Mouse (Mus musculus): Measurements from ENCODE around the gene Txnl4b. TPM values are rescaled to one million over a fixed set of nuclear protein-coding genes. Genes with fewer than 3 reads are reported as not detected.

The Txnl4b gene
- polyA plus RNA-seq, 1 experiment from 2014 or later: 25.4 TPM

- Histone ChIP-seq H3K4me1 (peaks cover 16% of the 10 kb centered on the region), H3K4me3 (peak within 1 kb of the TSS; percentile 63), H3K36me3 (peaks cover 18% of the 10 kb centered on the region), H3K27ac (peak within 1 kb of the TSS; percentile 93), H3K9ac (peak within 1 kb of the TSS; percentile 70), H3K4me2 (replicated peaks) (peak within 1 kb of the TSS; percentile 84), H3K9me3 (no peaks in the 10 kb centered on the region), H3K27me3 (no peaks in the 10 kb centered on the region)
- ATAC-seq (ENCODE audit: low FRiP score, low read depth): peak; percentile 99
- under 1% methylated on average over 42 of the region's 42 CpGs for WGBS
Measured at GRCm38 (mm10) chr8:109608271-109609152, 42.8 kb downstream of the Txnl4b start, which contains the start of gene Dhodh. Dhodh (minus strand) TSS chr8:109608673.

- no peaks in the 10 kb centered on the region for H3K9me3 ChIP-seq
- H3K4me3 ChIP-seq: peak overlapping the region; percentile 63
- peaks cover 16% of the 10 kb centered on the region for H3K4me1 ChIP-seq
- H3K27me3 ChIP-seq: no peaks in the 10 kb centered on the region
- peak overlapping the region; percentile 70 for H3K9ac ChIP-seq
- H3K27ac ChIP-seq: 0 out of 2 replicates have a peak overlapping the region, but pooled peaks have one; percentile 93
- peaks cover 12% of the 10 kb centered on the region for H3K36me3 ChIP-seq
- no peak for ATAC-seq (ENCODE audit: low FRiP score, low read depth)
- peak overlapping the region; percentile 84 for H3K4me2 ChIP-seq (replicated peaks)
- whole genome bisulfite sequencing: 13% methylated on average over 5 of the region's 5 CpGs
Measured at GRCm38 (mm10) chr8:109609153-109609502, 43.4 kb downstream of the Txnl4b start.

- Histone ChIP-seq H3K36me3 (no peaks in the 10 kb centered on the region), H3K9me3 (no peaks in the 10 kb centered on the region), H3K4me3 (no peak within 1 kb of the TSS), H3K4me1 (no peaks in the 10 kb centered on the region), H3K4me2 (replicated peaks) (0 out of 2 replicates have a peak within 1 kb of the TSS, but pooled peaks have one; percentile 17), H3K27me3 (no peaks in the 10 kb centered on the region), H3K27ac (no peak within 1 kb of the TSS), H3K9ac (no peak within 1 kb of the TSS)
- no peak for ATAC-seq (ENCODE audit: low FRiP score, low read depth)
- 61% methylated on average over 27 of the region's 27 CpGs for WGBS
Measured at GRCm38 (mm10) chr8:109614243-109615210, 48.8 kb downstream of the Txnl4b start, which contains the start of gene Pkd1l3. Pkd1l3 (plus strand) TSS chr8:109614517.

- Histone ChIP-seq H3K4me2 (replicated peaks) (no peak overlapping the region), H3K4me1 (no peaks in the 10 kb centered on the region), H3K4me3 (no peak overlapping the region), H3K36me3 (no peaks in the 10 kb centered on the region), H3K9me3 (no peaks in the 10 kb centered on the region; the same call in 1 of the 2 replicates), H3K27ac (no peak overlapping the region), H3K9ac (no peak overlapping the region), H3K27me3 (no peaks in the 10 kb centered on the region)
- 91% methylated on average over 3 of the region's 3 CpGs for WGBS
- ATAC-seq (ENCODE audit: low FRiP score, low read depth): no peak
Measured at GRCm38 (mm10) chr8:109615569-109615968, 49.9 kb downstream of the Txnl4b start.

Other genes starting within 250 kb of the Txnl4b start
- gene Pmfbp1, start 71.9 kb upstream of the Txnl4b start, polyA plus RNA-seq (2015; fragmentation: Nextera tagmentation; extraction: Ambion mirVana): 0.23 and 0.29 TPM in 2 replicates
- gene Dhx38, start within 50 bp of the Txnl4b start, polyA plus RNA-seq (2015; fragmentation: Nextera tagmentation; extraction: Ambion mirVana): 27.6 and 29.2 TPM in 2 replicates
- gene Hp, start 13.3 kb downstream of the Txnl4b start, polyA plus RNA-seq (2015; fragmentation: Nextera tagmentation; extraction: Ambion mirVana): 1.7 and 2.1 TPM in 2 replicates
- gene Dhodh, start 42.8 kb downstream of the Txnl4b start, polyA plus RNA-seq (2015; fragmentation: Nextera tagmentation; extraction: Ambion mirVana): 49.8 and 54.1 TPM in 2 replicates
- 0.10 and 0.13 TPM in 2 replicates for gene Pkd1l3, start 48.6 kb downstream of the Txnl4b start, polyA plus RNA-seq (2015; fragmentation: Nextera tagmentation; extraction: Ambion mirVana)
- gene Ist1, start 127.4 kb downstream of the Txnl4b start, polyA plus RNA-seq (2015; fragmentation: Nextera tagmentation; extraction: Ambion mirVana): 159 and 162 TPM in 2 replicates
- gene Zfp821, start 139.7 kb downstream of the Txnl4b start, polyA plus RNA-seq (2015; fragmentation: Nextera tagmentation; extraction: Ambion mirVana): 38.7 and 40.4 TPM in 2 replicates
- gene Atxn1l, start 171.8 kb downstream of the Txnl4b start, polyA plus RNA-seq (2015; fragmentation: Nextera tagmentation; extraction: Ambion mirVana): 6.7 and 11.3 TPM in 2 replicates
- 37.4 and 43.0 TPM in 2 replicates for gene Ap1g1, start 212.7 kb downstream of the Txnl4b start, polyA plus RNA-seq (2015; fragmentation: Nextera tagmentation; extraction: Ambion mirVana)